Mouse (Mus musculus): ENCODE measurements around the gene Iffo1. TPM values are rescaled to one million over a fixed set of nuclear protein-coding genes. Genes with fewer than 3 reads are reported as not detected.

The Iffo1 gene
- polyA plus RNA-seq, 1 experiment from 2014 or later: 7.9 TPM

DNA sequence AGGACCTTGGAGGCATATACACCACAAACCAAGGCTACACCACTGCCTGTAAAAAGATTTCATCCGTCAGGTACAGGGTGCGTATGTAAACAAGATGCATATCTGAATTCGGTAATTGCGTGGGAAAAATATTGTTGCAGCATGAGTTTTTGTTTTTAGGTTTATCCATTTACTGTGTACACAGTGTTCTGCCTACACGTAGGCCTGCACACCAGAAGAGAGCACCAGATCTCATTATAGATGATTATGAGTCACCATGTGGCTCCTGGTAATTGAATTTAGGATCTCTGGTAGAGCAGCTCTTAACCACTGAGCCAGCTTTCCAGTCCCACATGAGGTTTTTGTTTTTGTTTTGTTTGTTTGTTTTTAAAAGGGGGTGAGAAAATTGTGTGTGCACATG, 52.1 kb downstream of the Iffo1 start:
- Histone ChIP-seq H3K4me2 (replicated peaks; ENCODE audit: low read depth, low read length) (no peak overlapping the region), H3K27ac (ENCODE audit: low read length) (no peak overlapping the region), H3K9ac (replicated peaks; ENCODE audit: low read length) (no peak overlapping the region), H3K4me1 (ENCODE audit: insufficient read depth, low read length) (peaks cover 5% of the 10 kb centered on the region; the same call in 1 of the 2 replicates), H3K27me3 (ENCODE audit: insufficient read depth, low read length) (no peaks in the 10 kb centered on the region), H3K36me3 (ENCODE audit: insufficient read depth, low read length) (peaks cover 15% of the 10 kb centered on the region), H3K9me3 (ENCODE audit: low read length) (no peaks in the 10 kb centered on the region), H3K4me3 (ENCODE audit: low read length) (no peak overlapping the region)
- WGBS: 81% methylated on average over 5 of the region's 5 CpGs
- ATAC-seq (ENCODE audit: low FRiP score, low TSS enrichment): no peak

DNA sequence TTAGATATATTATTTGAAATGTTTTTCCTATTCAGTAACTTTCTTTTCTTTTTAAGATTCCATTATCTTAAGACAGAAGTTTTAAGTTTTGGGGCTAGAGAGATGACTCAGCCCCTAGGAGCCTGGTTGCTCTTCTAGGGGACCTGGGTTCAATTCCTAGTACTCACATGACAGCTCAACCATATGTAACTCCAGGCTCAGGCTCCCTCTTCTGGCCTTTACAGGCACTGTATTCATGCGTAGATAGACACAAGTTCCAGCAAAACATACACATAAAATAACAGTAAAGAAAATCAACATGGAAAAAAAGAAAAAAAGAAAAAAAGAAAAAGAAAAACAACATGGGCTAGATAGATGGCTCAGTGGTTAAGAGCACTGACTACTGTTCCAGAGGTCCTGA, 65.4 kb downstream of the Iffo1 start:
- Histone ChIP-seq H3K9me3 (ENCODE audit: low read length) (no peaks in the 10 kb centered on the region), H3K9ac (replicated peaks; ENCODE audit: low read length) (no peak overlapping the region), H3K36me3 (ENCODE audit: insufficient read depth, low read length) (no peaks in the 10 kb centered on the region), H3K4me3 (ENCODE audit: low read length) (no peak overlapping the region), H3K4me2 (replicated peaks; ENCODE audit: low read depth, low read length) (no peak overlapping the region), H3K27ac (ENCODE audit: low read length) (no peak overlapping the region), H3K4me1 (ENCODE audit: insufficient read depth, low read length) (no peaks in the 10 kb centered on the region), H3K27me3 (ENCODE audit: insufficient read depth, low read length) (peaks cover 11% of the 10 kb centered on the region)
- ATAC-seq (ENCODE audit: low FRiP score, low TSS enrichment): no peak
- WGBS: 92% methylated on average over 1 of the region's 1 CpGs

Small RNA genes lying within 50 kb of the gene (microRNA-seq; reads per million reads assigned to microRNA genes)
- gene Mir3098 (1.4 reads per million), gene Mir7045 (not detected)

Other genes starting within 250 kb of the Iffo1 start
- 1.3 and 2.6 TPM in 2 replicates for gene Lag3, start 233.5 kb upstream of the Iffo1 start, polyA plus RNA-seq (2015; fragmentation: Nextera tagmentation; extraction: Ambion mirVana)
- 269 and 274 TPM in 2 replicates for gene Ptms, start 225.1 kb upstream of the Iffo1 start, polyA plus RNA-seq (2015; fragmentation: Nextera tagmentation; extraction: Ambion mirVana)
- 366 and 380 TPM in 2 replicates for gene Mlf2, start 213.9 kb upstream of the Iffo1 start, polyA plus RNA-seq (2015; fragmentation: Nextera tagmentation; extraction: Ambion mirVana)
- 178 and 179 TPM in 2 replicates for gene Cops7a, start 179.7 kb upstream of the Iffo1 start, polyA plus RNA-seq (2015; fragmentation: Nextera tagmentation; extraction: Ambion mirVana)
- 2.1 and 2.3 TPM in 2 replicates for gene Pianp, start 148.5 kb upstream of the Iffo1 start, polyA plus RNA-seq (2015; fragmentation: Nextera tagmentation; extraction: Ambion mirVana)
- gene Zfp384, start 136.1 kb upstream of the Iffo1 start, polyA plus RNA-seq (2015; fragmentation: Nextera tagmentation; extraction: Ambion mirVana): 13.7 and 14.7 TPM in 2 replicates
- 152 and 158 TPM in 2 replicates for gene Ing4, start 105.5 kb upstream of the Iffo1 start, polyA plus RNA-seq (2015; fragmentation: Nextera tagmentation; extraction: Ambion mirVana)
- 16.3 and 20.4 TPM in 2 replicates for gene Acrbp, start 95.6 kb upstream of the Iffo1 start, polyA plus RNA-seq (2015; fragmentation: Nextera tagmentation; extraction: Ambion mirVana)
- 0.30 and 0.60 TPM in 2 replicates for gene Lpar5, start 77.3 kb upstream of the Iffo1 start, polyA plus RNA-seq (2015; fragmentation: Nextera tagmentation; extraction: Ambion mirVana)
- gene Chd4, start 49.3 kb upstream of the Iffo1 start, polyA plus RNA-seq (2015; fragmentation: Nextera tagmentation; extraction: Ambion mirVana): 72.0 and 80.4 TPM in 2 replicates
- 68.6 and 69.3 TPM in 2 replicates for gene Nop2, start 13.3 kb upstream of the Iffo1 start, polyA plus RNA-seq (2015; fragmentation: Nextera tagmentation; extraction: Ambion mirVana)
- gene Gapdh, start 21.2 kb downstream of the Iffo1 start, polyA plus RNA-seq (2015; fragmentation: Nextera tagmentation; extraction: Ambion mirVana): 2,036 and 2,102 TPM in 2 replicates
- 151 and 163 TPM in 2 replicates for gene Ncapd2, start 46.5 kb downstream of the Iffo1 start, polyA plus RNA-seq (2015; fragmentation: Nextera tagmentation; extraction: Ambion mirVana)
- gene Mrpl51, start 46.6 kb downstream of the Iffo1 start, polyA plus RNA-seq (2015; fragmentation: Nextera tagmentation; extraction: Ambion mirVana): 213 and 228 TPM in 2 replicates
- gene Vamp1, start 70.3 kb downstream of the Iffo1 start, polyA plus RNA-seq (2015; fragmentation: Nextera tagmentation; extraction: Ambion mirVana): 7.5 and 7.7 TPM in 2 replicates
- 7.4 and 8.2 TPM in 2 replicates for gene Tapbpl, start 86.6 kb downstream of the Iffo1 start, polyA plus RNA-seq (2015; fragmentation: Nextera tagmentation; extraction: Ambion mirVana)
- 2.1 and 2.5 TPM in 2 replicates for gene Cd27, start 91.8 kb downstream of the Iffo1 start, polyA plus RNA-seq (2015; fragmentation: Nextera tagmentation; extraction: Ambion mirVana)
- 0.19 and 0.65 TPM in 2 replicates for gene Tuba3a, start 140.8 kb downstream of the Iffo1 start, polyA plus RNA-seq (2015; fragmentation: Nextera tagmentation; extraction: Ambion mirVana)
- 71.6 and 73.7 TPM in 2 replicates for gene Ltbr, start 168.6 kb downstream of the Iffo1 start, polyA plus RNA-seq (2015; fragmentation: Nextera tagmentation; extraction: Ambion mirVana)
- 7.5 and 7.7 TPM in 2 replicates for gene Scnn1a, start 175.4 kb downstream of the Iffo1 start, polyA plus RNA-seq (2015; fragmentation: Nextera tagmentation; extraction: Ambion mirVana)
- 91.0 and 93.2 TPM in 2 replicates for gene Tnfrsf1a, start 204.1 kb downstream of the Iffo1 start, polyA plus RNA-seq (2015; fragmentation: Nextera tagmentation; extraction: Ambion mirVana)
- 4.9 and 6.0 TPM in 2 replicates for gene Plekhg6, start 235.6 kb downstream of the Iffo1 start, polyA plus RNA-seq (2015; fragmentation: Nextera tagmentation; extraction: Ambion mirVana)

All from kidney, embryonic 16.5 days (tissue).